Mouse (Mus musculus): ENCODE measurements at regions not wholly inside any gene's neighbourhood (a gene's known extent, or its start where the extent isn't known, plus 50 kb on each side); places are given as distances from the start of the nearest gene placed in this dataset.
"Not testable (repeated sequence)": the region's sequence is repeated elsewhere in the genome, so short reads cannot be mapped to it uniquely, and the experiment has no call there.

- H3K4me2 ChIP-seq (ENCODE audit: low read length): no peak overlapping the region
- H3K9me3 ChIP-seq (ENCODE audit: control insufficient read depth, low read length): no peaks in the 10 kb centered on the region
- 58% methylated on average over 4 of the region's 4 CpGs for WGBS
- no peak overlapping the region for H3K4me3 ChIP-seq (ENCODE audit: low read length)
- H3K27ac ChIP-seq (ENCODE audit: low read depth, low read length): no peak overlapping the region
- no peaks in the 10 kb centered on the region for H3K36me3 ChIP-seq (ENCODE audit: control insufficient read depth, insufficient read depth, low read length)
- ATAC-seq: no peak
- no peak overlapping the region for H3K9ac ChIP-seq (ENCODE audit: low read depth, low read length)
- no peaks in the 10 kb centered on the region for H3K27me3 ChIP-seq (replicated peaks; ENCODE audit: control insufficient read depth, insufficient read depth, low read length)
- no peaks in the 10 kb centered on the region for H3K4me1 ChIP-seq (ENCODE audit: control insufficient read depth, insufficient read depth, low read depth, low read length)
These were observed 99.8 kb upstream of the Slc25a13 start for GRCm38 (mm10) chr6:6316725-6317124.

- WGBS: 92% methylated on average over 6 of the region's 6 CpGs
These were observed 96.2 kb upstream of the Slc25a13 start for GRCm38 (mm10) chr6:6313171-6313570.

GRCm38 (mm10) chr6:6310213-6310612 lies 93.2 kb upstream of the Slc25a13 start:
- Histone ChIP-seq H3K36me3 (ENCODE audit: control insufficient read depth, insufficient read depth, low read length) (no peaks in the 10 kb centered on the region), H3K4me2 (ENCODE audit: low read length) (no peak overlapping the region), H3K9ac (ENCODE audit: low read depth, low read length) (no peak overlapping the region), H3K27ac (ENCODE audit: low read depth, low read length) (no peak overlapping the region), H3K9me3 (ENCODE audit: control insufficient read depth, low read length) (no peaks in the 10 kb centered on the region), H3K4me3 (ENCODE audit: low read length) (no peak overlapping the region), H3K4me1 (ENCODE audit: control insufficient read depth, insufficient read depth, low read depth, low read length) (no peaks in the 10 kb centered on the region), H3K27me3 (replicated peaks; ENCODE audit: control insufficient read depth, insufficient read depth, low read length) (no peaks in the 10 kb centered on the region)
- WGBS: 90% methylated on average over 3 of the region's 3 CpGs
- ATAC-seq: no peak

More at GRCm38 (mm10) chr6:6313171-6313570, 96.2 kb upstream of the Slc25a13 start:
- H3K4me3 ChIP-seq (ENCODE audit: low read length): no peak overlapping the region
- no peak overlapping the region for H3K9ac ChIP-seq (ENCODE audit: low read depth, low read length)
- no peaks in the 10 kb centered on the region for H3K4me1 ChIP-seq (ENCODE audit: control insufficient read depth, insufficient read depth, low read depth, low read length)
- no peaks in the 10 kb centered on the region for H3K36me3 ChIP-seq (ENCODE audit: control insufficient read depth, insufficient read depth, low read length)
- H3K9me3 ChIP-seq (ENCODE audit: control insufficient read depth, low read length): no peaks in the 10 kb centered on the region
- no peaks in the 10 kb centered on the region for H3K27me3 ChIP-seq (replicated peaks; ENCODE audit: control insufficient read depth, insufficient read depth, low read length)
- H3K4me2 ChIP-seq (ENCODE audit: low read length): no peak overlapping the region
- H3K27ac ChIP-seq (ENCODE audit: low read depth, low read length): no peak overlapping the region
- ATAC-seq: no peak

- no peak for ATAC-seq
- H3K9me3 ChIP-seq (ENCODE audit: control insufficient read depth, low read length): no peaks in the 10 kb centered on the region
- no peak overlapping the region for H3K4me2 ChIP-seq (ENCODE audit: low read length)
- no peak overlapping the region for H3K9ac ChIP-seq (ENCODE audit: low read depth, low read length)
- H3K4me3 ChIP-seq (ENCODE audit: low read length): no peak overlapping the region
- no peak overlapping the region for H3K27ac ChIP-seq (ENCODE audit: low read depth, low read length)
- H3K27me3 ChIP-seq (replicated peaks; ENCODE audit: control insufficient read depth, insufficient read depth, low read length): no peaks in the 10 kb centered on the region
- WGBS: 92% methylated on average over 2 of the region's 2 CpGs
- no peaks in the 10 kb centered on the region for H3K36me3 ChIP-seq (ENCODE audit: control insufficient read depth, insufficient read depth, low read length)
- no peaks in the 10 kb centered on the region for H3K4me1 ChIP-seq (ENCODE audit: control insufficient read depth, insufficient read depth, low read depth, low read length)
These were observed 90.6 kb upstream of the Slc25a13 start for GRCm38 (mm10) chr6:6307618-6308017.

DNA sequence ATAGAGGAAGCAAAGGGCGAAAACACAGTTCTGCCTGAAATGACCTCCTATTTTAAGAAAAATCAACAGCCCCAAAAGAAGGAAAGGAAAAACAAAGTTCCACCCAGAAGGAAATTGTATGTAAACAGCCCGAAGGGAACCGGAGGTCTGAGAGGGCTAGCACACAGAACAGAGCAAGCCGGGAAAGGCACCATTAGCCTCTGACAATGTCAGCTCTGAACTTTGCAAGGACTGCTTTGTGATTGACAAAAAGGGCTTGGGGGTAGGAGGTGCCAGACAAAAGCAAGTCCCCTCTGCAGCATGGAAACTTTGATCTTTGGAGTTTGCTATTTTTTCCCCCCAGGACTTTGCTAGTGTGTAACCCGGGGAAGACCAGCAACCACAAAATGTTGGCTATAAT lies 86.8 kb upstream of the Slc25a13 start:
- no peak for ATAC-seq
- H3K9me3 ChIP-seq (ENCODE audit: control insufficient read depth, low read length): no peaks in the 10 kb centered on the region
- H3K9ac ChIP-seq (ENCODE audit: low read depth, low read length): no peak overlapping the region
- H3K4me2 ChIP-seq (ENCODE audit: low read length): no peak overlapping the region
- no peaks in the 10 kb centered on the region for H3K4me1 ChIP-seq (ENCODE audit: control insufficient read depth, insufficient read depth, low read depth, low read length)
- H3K36me3 ChIP-seq (ENCODE audit: control insufficient read depth, insufficient read depth, low read length): no peaks in the 10 kb centered on the region
- WGBS: 18% methylated on average over 5 of the region's 5 CpGs
- H3K27ac ChIP-seq (ENCODE audit: low read depth, low read length): no peak overlapping the region
- H3K27me3 ChIP-seq (replicated peaks; ENCODE audit: control insufficient read depth, insufficient read depth, low read length): no peaks in the 10 kb centered on the region
- no peak overlapping the region for H3K4me3 ChIP-seq (ENCODE audit: low read length)

GRCm38 (mm10) chr6:6301001-6301510 lies 84.1 kb upstream of the Slc25a13 start:
- Histone ChIP-seq H3K27ac (ENCODE audit: low read depth, low read length) (no peak overlapping the region), H3K4me1 (ENCODE audit: control insufficient read depth, insufficient read depth, low read depth, low read length) (no peaks in the 10 kb centered on the region), H3K9ac (ENCODE audit: low read depth, low read length) (no peak overlapping the region), H3K9me3 (ENCODE audit: control insufficient read depth, low read length) (no peaks in the 10 kb centered on the region), H3K27me3 (replicated peaks; ENCODE audit: control insufficient read depth, insufficient read depth, low read length) (no peaks in the 10 kb centered on the region), H3K36me3 (ENCODE audit: control insufficient read depth, insufficient read depth, low read length) (no peaks in the 10 kb centered on the region), H3K4me3 (ENCODE audit: low read length) (no peak overlapping the region), H3K4me2 (ENCODE audit: low read length) (no peak overlapping the region)
- no peak for ATAC-seq
- 94% methylated on average over 6 of the region's 6 CpGs for WGBS

DNA sequence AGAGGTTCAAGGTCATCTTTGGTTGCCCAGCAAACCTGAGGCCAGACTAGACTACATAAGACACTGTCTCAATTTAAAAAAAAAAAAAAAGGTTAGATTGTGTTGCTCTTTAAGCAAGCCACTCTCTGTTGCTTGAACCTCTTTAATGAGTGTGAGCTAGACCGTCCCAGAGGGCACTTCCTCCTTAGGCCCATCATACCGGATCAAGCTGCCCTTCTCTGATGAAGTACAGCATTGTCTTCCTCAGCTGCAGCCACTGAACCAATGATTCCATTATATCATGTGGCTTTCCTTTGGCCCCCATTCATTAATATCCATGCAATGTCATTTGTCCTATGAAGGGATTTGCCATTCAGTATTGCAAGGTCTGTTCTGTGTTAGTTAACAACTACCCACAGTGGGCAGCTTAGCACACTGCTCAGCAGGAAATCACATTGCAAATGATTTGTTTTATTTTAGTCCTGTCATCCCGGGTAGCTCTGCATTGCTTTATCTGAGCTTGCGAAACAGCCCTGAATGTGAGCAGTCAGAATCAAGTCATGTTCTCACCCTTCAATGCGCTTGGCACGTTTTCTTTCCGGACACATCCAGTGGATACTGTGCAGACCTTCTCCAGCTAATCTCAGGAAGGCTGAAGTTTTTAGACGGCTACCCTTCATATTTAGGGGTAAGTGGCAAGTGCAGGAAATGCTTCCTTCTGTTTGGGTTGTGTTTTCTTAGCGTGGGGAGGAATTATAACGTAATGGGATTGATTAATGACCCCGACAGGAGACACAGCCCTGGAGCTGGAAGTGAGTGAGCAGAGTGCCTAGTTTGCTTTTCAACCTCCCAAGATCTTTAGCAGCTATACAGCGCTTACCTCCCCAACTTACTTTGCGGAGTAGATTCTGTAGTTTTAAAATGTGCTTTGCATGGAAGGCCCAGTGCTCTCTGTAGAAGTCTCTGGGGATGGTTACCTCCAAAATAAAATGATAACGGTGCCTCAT lies 82.2 kb upstream of the Slc25a13 start:
- WGBS: 55% methylated on average over 14 of the region's 14 CpGs
- Histone ChIP-seq H3K36me3 (ENCODE audit: control insufficient read depth, insufficient read depth, low read length) (no peaks in the 10 kb centered on the region), H3K4me1 (ENCODE audit: control insufficient read depth, insufficient read depth, low read depth, low read length) (no peaks in the 10 kb centered on the region), H3K4me2 (ENCODE audit: low read length) (no peak overlapping the region), H3K27me3 (replicated peaks; ENCODE audit: control insufficient read depth, insufficient read depth, low read length) (no peaks in the 10 kb centered on the region), H3K4me3 (ENCODE audit: low read length) (no peak overlapping the region), H3K9ac (ENCODE audit: low read depth, low read length) (no peak overlapping the region), H3K9me3 (ENCODE audit: control insufficient read depth, low read length) (no peaks in the 10 kb centered on the region), H3K27ac (ENCODE audit: low read depth, low read length) (no peak overlapping the region)
- 0 out of 2 replicates have a peak, but pooled peaks have one; percentile 58 for ATAC-seq

GRCm38 (mm10) chr6:6295551-6295950 lies 78.6 kb upstream of the Slc25a13 start:
- H3K9ac ChIP-seq (ENCODE audit: low read depth, low read length); H3K27ac ChIP-seq (ENCODE audit: low read depth, low read length); H3K36me3 ChIP-seq (ENCODE audit: control insufficient read depth, insufficient read depth, low read length); H3K4me1 ChIP-seq (ENCODE audit: control insufficient read depth, insufficient read depth, low read depth, low read length); H3K27me3 ChIP-seq (replicated peaks; ENCODE audit: control insufficient read depth, insufficient read depth, low read length); H3K4me3 ChIP-seq (ENCODE audit: low read length); H3K9me3 ChIP-seq (ENCODE audit: control insufficient read depth, low read length); H3K4me2 ChIP-seq (ENCODE audit: low read length); ATAC-seq: not testable (repeated sequence)
- 86% methylated on average over 2 of the region's 2 CpGs for WGBS

GRCm38 (mm10) chr6:6291781-6292180 lies 74.8 kb upstream of the Slc25a13 start:
- no peak for ATAC-seq
- Histone ChIP-seq H3K27ac (ENCODE audit: low read depth, low read length) (no peak overlapping the region), H3K36me3 (ENCODE audit: control insufficient read depth, insufficient read depth, low read length) (no peaks in the 10 kb centered on the region), H3K9ac (ENCODE audit: low read depth, low read length) (no peak overlapping the region), H3K4me3 (ENCODE audit: low read length) (no peak overlapping the region), H3K9me3 (ENCODE audit: control insufficient read depth, low read length) (no peaks in the 10 kb centered on the region), H3K4me1 (ENCODE audit: control insufficient read depth, insufficient read depth, low read depth, low read length) (no peaks in the 10 kb centered on the region), H3K4me2 (ENCODE audit: low read length) (no peak overlapping the region), H3K27me3 (replicated peaks; ENCODE audit: control insufficient read depth, insufficient read depth, low read length) (no peaks in the 10 kb centered on the region)
- WGBS: 62% methylated on average over 3 of the region's 3 CpGs

All from hindbrain, embryonic 16.5 days (tissue).